Mouse (Mus musculus): ENCODE data around the gene Cmss1. TPM values are rescaled to one million over a fixed set of nuclear protein-coding genes. Genes with fewer than 3 reads are reported as not detected.

The Cmss1 gene
- polyA plus RNA-seq (2016; fragmentation: Nextera tagmentation; extraction: Ambion mirVana), result 54.1 and 56.1 TPM in 2 replicates

- H3K4me1 ChIP-seq, result peaks cover 10% of the 10 kb centered on the region
- no peaks in the 10 kb centered on the region for H3K9me3 ChIP-seq
- peak; percentile 44; the same call in 1 of the 2 replicates for ATAC-seq (ENCODE audit: insufficient number of reproducible peaks, insufficient read depth, low FRiP score, low TSS enrichment)
- H3K36me3 ChIP-seq, result no peaks in the 10 kb centered on the region
- WGBS, result under 1% methylated on average over 64 of the region's 64 CpGs
- H3K27me3 ChIP-seq, result no peaks in the 10 kb centered on the region
- peak within 1 kb of the TSS; percentile 91 for H3K4me3 ChIP-seq
- peak within 1 kb of the TSS; percentile 72 for H3K4me2 ChIP-seq (replicated peaks)
- H3K9ac ChIP-seq, result peak within 1 kb of the TSS; percentile 63
- no peak within 1 kb of the TSS for H3K27ac ChIP-seq
Measured at GRCm38 (mm10) chr16:57606444-57607227, at the start of gene Cmss1. Gene Cmss1, minus strand, starts transcription at chr16:57606864.

DNA sequence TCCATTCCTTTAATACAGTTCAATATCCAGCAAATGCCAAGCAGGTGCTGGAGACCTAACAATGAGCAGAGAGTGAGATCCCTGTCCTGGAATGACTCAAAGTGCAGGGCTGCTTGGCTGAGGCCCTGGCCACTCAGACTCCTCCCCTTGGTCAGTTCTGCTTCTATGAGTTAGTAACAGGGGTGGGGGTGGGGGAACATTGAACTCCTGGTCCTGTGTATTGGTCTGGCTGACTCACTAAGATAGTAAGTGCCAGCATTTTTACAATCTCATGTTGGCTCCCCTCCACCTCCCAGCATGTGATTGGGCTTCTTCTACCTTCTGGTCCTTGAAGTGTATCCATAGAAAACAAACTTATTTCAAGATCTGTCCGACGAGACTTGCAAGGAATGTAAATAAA, 43.2 kb upstream of the Cmss1 start:
- no peaks in the 10 kb centered on the region for H3K4me1 ChIP-seq
- WGBS, result 69% methylated on average over 2 of the region's 2 CpGs
- no peak overlapping the region for H3K4me2 ChIP-seq (replicated peaks)
- no peaks in the 10 kb centered on the region for H3K36me3 ChIP-seq
- no peaks in the 10 kb centered on the region for H3K9me3 ChIP-seq
- no peak overlapping the region for H3K4me3 ChIP-seq
- no peak overlapping the region for H3K27ac ChIP-seq
- no peak for ATAC-seq (ENCODE audit: insufficient number of reproducible peaks, insufficient read depth, low FRiP score, low TSS enrichment)
- H3K9ac ChIP-seq, result no peak overlapping the region
- no peaks in the 10 kb centered on the region for H3K27me3 ChIP-seq

DNA sequence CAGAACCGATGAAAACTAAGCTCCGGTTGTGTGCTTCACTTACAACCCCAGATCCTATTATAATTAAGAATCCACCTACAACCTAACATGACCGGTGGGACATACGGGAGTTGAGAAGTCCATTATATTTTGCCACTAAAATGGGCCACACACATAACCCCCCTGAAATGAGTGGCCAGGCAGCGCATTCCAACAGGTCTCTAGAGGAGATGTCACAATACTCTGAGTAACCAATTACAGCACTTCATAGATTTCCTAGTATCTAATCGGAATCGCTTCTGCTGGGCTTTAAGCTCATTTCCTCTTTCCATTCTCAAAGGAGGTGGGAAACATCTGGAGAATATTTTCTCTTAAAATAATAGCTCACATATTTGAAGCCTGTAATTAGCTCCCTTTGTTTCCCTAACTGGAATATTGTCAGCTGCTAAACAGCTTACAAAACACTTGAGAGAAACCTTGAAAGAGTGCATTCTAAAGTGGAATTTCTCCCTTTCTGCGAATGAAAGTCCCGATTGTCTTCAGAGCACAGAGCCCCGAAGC, 34.8 kb upstream of the Cmss1 start:
- no peak for ATAC-seq (ENCODE audit: insufficient number of reproducible peaks, insufficient read depth, low FRiP score, low TSS enrichment)

DNA sequence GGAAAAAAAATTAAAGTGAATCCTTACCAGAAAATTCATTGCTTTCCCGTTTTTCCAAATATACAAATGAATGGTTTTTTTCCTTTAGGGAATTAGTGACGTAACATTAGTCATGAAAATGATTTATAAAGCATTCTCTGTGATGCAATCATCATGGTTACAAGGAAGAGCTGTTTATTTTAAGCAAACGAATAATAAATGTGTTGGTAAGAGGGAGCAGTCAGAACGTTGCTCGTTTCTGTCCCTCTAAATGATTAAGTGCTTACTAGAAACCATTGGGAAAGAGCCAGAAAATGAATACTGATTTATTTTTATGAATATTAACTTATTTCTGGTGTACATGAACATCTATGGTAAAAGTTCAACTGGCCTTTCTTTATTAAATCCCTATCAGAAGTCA, 28.1 kb upstream of the Cmss1 start:
- no peak overlapping the region for H3K9ac ChIP-seq
- no peak overlapping the region for H3K4me3 ChIP-seq
- no peaks in the 10 kb centered on the region for H3K9me3 ChIP-seq
- no peaks in the 10 kb centered on the region for H3K4me1 ChIP-seq
- H3K36me3 ChIP-seq, result no peaks in the 10 kb centered on the region
- no peak overlapping the region for H3K27ac ChIP-seq
- no peak overlapping the region for H3K4me2 ChIP-seq (replicated peaks)
- 67% methylated on average over 5 of the region's 5 CpGs for WGBS
- ATAC-seq (ENCODE audit: insufficient number of reproducible peaks, insufficient read depth, low FRiP score, low TSS enrichment), result no peak
- no peaks in the 10 kb centered on the region for H3K27me3 ChIP-seq

More for the DNA sequence above, 34.8 kb upstream of the Cmss1 start:
- H3K4me3 ChIP-seq, result no peak overlapping the region
- H3K4me1 ChIP-seq, result no peaks in the 10 kb centered on the region
- 38% methylated on average over 10 of the region's 10 CpGs for WGBS
- no peaks in the 10 kb centered on the region for H3K9me3 ChIP-seq
- no peak overlapping the region for H3K27ac ChIP-seq
- H3K4me2 ChIP-seq (replicated peaks), result no peak overlapping the region
- no peaks in the 10 kb centered on the region for H3K36me3 ChIP-seq
- no peaks in the 10 kb centered on the region for H3K27me3 ChIP-seq
- H3K9ac ChIP-seq, result no peak overlapping the region

- Histone ChIP-seq H3K4me2 (replicated peaks) (no peak overlapping the region), H3K27ac (no peak overlapping the region), H3K9me3 (no peaks in the 10 kb centered on the region), H3K9ac (no peak overlapping the region), H3K27me3 (no peaks in the 10 kb centered on the region), H3K4me3 (no peak overlapping the region), H3K4me1 (no peaks in the 10 kb centered on the region), H3K36me3 (no peaks in the 10 kb centered on the region)
- WGBS, result 5% methylated on average over 6 of the region's 6 CpGs
- no peak for ATAC-seq (ENCODE audit: insufficient number of reproducible peaks, insufficient read depth, low FRiP score, low TSS enrichment)
Measured at GRCm38 (mm10) chr16:57634191-57634590, 27.5 kb upstream of the Cmss1 start.

GRCm38 (mm10) chr16:57611768-57612167, 5.1 kb upstream of the Cmss1 start:
- no peaks in the 10 kb centered on the region for H3K9me3 ChIP-seq
- 9% methylated on average over 1 of the region's 1 CpGs for WGBS
- ATAC-seq (ENCODE audit: insufficient number of reproducible peaks, insufficient read depth, low FRiP score, low TSS enrichment), result no peak
- H3K27ac ChIP-seq, result no peak overlapping the region
- H3K36me3 ChIP-seq, result no peaks in the 10 kb centered on the region
- no peaks in the 10 kb centered on the region for H3K27me3 ChIP-seq
- H3K4me1 ChIP-seq, result peaks cover 4% of the 10 kb centered on the region; the same call in 1 of the 2 replicates
- H3K4me3 ChIP-seq, result no peak overlapping the region
- H3K4me2 ChIP-seq (replicated peaks), result no peak overlapping the region
- H3K9ac ChIP-seq, result no peak overlapping the region

GRCm38 (mm10) chr16:57601031-57601430, 5.6 kb downstream of the Cmss1 start:
- Histone ChIP-seq H3K9me3 (no peaks in the 10 kb centered on the region), H3K9ac (no peak overlapping the region), H3K27ac (no peak overlapping the region), H3K4me2 (replicated peaks) (no peak overlapping the region), H3K27me3 (no peaks in the 10 kb centered on the region), H3K36me3 (no peaks in the 10 kb centered on the region), H3K4me3 (no peak overlapping the region), H3K4me1 (peaks cover 6% of the 10 kb centered on the region; the same call in 1 of the 2 replicates)
- no peak for ATAC-seq (ENCODE audit: insufficient number of reproducible peaks, insufficient read depth, low FRiP score, low TSS enrichment)

DNA sequence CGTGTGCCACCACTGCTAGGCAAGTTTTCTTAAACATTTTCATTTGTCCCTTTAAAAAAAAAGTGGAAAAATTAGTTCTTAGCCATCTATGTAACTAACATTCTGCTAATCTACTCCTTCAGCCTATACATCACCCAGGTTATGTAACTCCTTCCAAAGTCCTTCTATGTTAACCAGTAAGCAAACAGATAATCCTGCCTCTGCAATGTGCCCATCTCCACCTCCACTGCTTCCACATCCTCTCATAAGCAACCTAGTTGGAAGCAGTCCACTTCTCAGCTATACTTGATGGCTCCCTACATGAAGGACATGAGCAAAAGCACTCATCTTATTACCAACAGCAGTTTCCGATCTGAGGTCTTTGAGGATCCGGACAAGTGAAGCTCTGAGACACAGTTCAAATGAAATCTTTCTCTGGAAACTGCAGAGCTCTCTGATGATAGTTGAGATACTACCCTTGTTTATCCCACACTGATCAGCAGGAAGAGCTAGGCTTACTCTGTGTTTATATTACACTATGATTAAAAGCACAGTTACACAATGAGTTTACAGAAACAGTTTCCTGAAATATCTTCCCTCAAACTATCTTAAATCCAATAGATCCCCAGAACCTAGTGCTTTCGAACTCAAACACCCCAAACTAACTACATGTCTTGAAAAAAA, 9.2 kb downstream of the Cmss1 start:
- Histone ChIP-seq H3K9me3 (no peaks in the 10 kb centered on the region), H3K36me3 (no peaks in the 10 kb centered on the region), H3K4me1 (no peaks in the 10 kb centered on the region), H3K4me2 (replicated peaks) (no peak overlapping the region), H3K27me3 (no peaks in the 10 kb centered on the region), H3K9ac (no peak overlapping the region), H3K4me3 (no peak overlapping the region), H3K27ac (no peak overlapping the region)
- ATAC-seq (ENCODE audit: insufficient number of reproducible peaks, insufficient read depth, low FRiP score, low TSS enrichment), result no peak
- 87% methylated on average over 4 of the region's 4 CpGs for WGBS

GRCm38 (mm10) chr16:57593422-57594157, 13.1 kb downstream of the Cmss1 start:
- whole genome bisulfite sequencing, result 41% methylated on average over 7 of the region's 7 CpGs
- Histone ChIP-seq H3K27me3 (no peaks in the 10 kb centered on the region), H3K4me2 (replicated peaks) (no peak overlapping the region), H3K4me1 (no peaks in the 10 kb centered on the region), H3K27ac (no peak overlapping the region), H3K9ac (no peak overlapping the region), H3K4me3 (no peak overlapping the region), H3K36me3 (no peaks in the 10 kb centered on the region), H3K9me3 (no peaks in the 10 kb centered on the region)
- no peak for ATAC-seq (ENCODE audit: insufficient number of reproducible peaks, insufficient read depth, low FRiP score, low TSS enrichment)

DNA sequence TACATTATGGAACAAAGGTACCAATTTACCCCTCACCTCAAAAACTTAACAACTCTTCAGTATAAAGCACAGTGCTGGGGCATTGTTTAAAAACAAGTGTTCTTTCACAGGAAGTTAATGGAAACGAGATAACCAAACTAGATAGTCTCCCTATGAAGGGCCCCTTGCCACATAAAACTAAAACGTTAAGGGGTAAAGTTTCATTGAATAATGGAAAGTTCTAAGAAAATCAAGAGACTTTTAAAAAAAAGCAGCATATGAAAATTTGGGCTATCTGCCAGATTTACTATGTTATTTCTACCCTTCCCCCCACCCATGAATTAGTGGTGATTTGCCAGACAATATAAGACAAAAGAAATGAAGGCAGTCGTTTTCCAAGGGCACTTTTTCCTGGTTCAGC, 21.5 kb downstream of the Cmss1 start:
- Histone ChIP-seq H3K4me3 (no peak overlapping the region), H3K9ac (no peak overlapping the region), H3K27me3 (no peaks in the 10 kb centered on the region), H3K36me3 (no peaks in the 10 kb centered on the region), H3K9me3 (no peaks in the 10 kb centered on the region), H3K4me1 (no peaks in the 10 kb centered on the region; the same call in 1 of the 2 replicates), H3K27ac (no peak overlapping the region), H3K4me2 (replicated peaks) (no peak overlapping the region)
- WGBS, result 51% methylated on average over 3 of the region's 3 CpGs
- ATAC-seq (ENCODE audit: insufficient number of reproducible peaks, insufficient read depth, low FRiP score, low TSS enrichment), result no peak

DNA sequence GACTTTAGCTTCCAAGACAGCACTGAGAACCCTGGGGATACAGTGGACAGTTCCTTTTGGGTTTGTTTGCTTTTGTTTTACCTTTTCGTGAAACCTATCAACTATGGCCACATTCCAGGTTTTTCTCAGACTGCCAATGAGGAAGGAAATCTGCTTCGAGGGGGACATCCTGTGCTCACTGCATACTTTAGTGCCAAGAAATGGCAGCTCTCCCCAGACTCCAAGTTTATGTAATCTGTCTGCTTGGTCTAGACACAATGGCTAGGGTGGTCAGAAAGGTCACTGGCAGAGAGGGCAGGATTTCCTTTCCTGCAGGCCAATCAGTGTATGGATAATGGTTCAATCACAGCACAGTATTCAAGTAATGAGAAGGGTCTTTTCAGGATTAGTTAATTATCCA, 24.7 kb downstream of the Cmss1 start:
- Histone ChIP-seq H3K4me3 (no peak overlapping the region), H3K9ac (no peak overlapping the region), H3K36me3 (no peaks in the 10 kb centered on the region), H3K9me3 (no peaks in the 10 kb centered on the region), H3K4me1 (no peaks in the 10 kb centered on the region; the same call in 1 of the 2 replicates), H3K4me2 (replicated peaks) (no peak overlapping the region), H3K27me3 (no peaks in the 10 kb centered on the region), H3K27ac (no peak overlapping the region)
- no peak for ATAC-seq (ENCODE audit: insufficient number of reproducible peaks, insufficient read depth, low FRiP score, low TSS enrichment)
- 64% methylated on average over 2 of the region's 2 CpGs for WGBS
